Mouse (Mus musculus) testis, adult 2 months (tissue): Measurements from ENCODE around the gene Cacna2d1.

Experiments
- CTCF ChIP-seq: fragments of 200-500 bp; IDR thresholded peaks from 2 replicates; pipeline ENCODE4 v1.5.1; 2012; ENCODE audit warnings: low read depth, mild to moderate bottlenecking, inconsistent platforms, low read length, moderate library complexity; ENCODE audit not compliant: control insufficient read depth, insufficient read depth, insufficient replicate concordance
- POLR2A ChIP-seq: fragments of 200-500 bp; IDR thresholded peaks from 2 replicates; pipeline ENCODE4 v1.6.1; 2012; ENCODE audit warnings: low read depth, mild to moderate bottlenecking, inconsistent platforms, low read length, moderate library complexity; ENCODE audit not compliant: control insufficient read depth

DNA sequence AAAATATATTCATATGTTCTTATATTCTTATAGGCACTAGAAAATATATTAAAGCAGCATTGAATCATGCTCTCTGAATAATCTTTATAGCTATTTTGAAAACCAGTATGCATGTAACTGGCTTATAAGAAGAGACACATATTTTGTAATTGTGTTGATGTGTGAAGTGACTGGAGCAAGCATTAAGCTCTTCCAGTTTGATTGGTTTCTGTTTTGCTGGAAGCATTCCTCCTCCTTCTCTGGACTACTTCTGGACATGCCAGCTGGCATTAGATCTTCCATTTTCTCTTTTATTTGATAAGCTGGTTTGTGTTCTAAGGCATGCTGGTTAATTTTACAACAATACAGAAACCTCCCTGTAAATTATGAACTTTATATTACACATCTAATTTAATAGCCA lies 228.8 kb downstream of the Cacna2d1 start:
- TF ChIP-seq CTCF (no peak), POLR2A (no peak)
